Mouse (Mus musculus): ENCODE data around the gene Vav1. TPM values are rescaled to one million over a fixed set of nuclear protein-coding genes. Genes with fewer than 3 reads are reported as not detected.

Vav1 gene
- total and polyA plus RNA-seq, 3 experiments = 1.9 to 2.2 (median 2.0) TPM

DNA sequence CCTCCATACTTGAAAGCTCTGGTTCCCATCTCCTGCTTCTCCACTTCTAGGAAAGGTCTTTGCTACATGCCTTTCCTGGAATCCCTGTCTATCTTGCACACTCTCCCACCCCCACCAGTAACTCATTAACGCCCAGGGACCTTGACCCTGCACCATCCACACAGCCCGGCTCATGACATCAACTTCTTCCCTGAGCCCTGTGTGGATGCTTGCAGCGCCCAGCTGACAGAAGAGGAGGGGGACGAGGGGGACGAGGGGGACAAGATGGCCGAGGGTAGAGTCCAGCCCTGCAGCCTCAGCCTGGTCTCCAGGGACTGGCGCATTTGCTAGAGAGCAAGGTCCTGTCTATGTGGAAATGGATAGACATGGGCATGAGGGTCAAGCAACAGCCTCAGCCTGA lies 45.9 kb upstream of the Vav1 start:
- intact Hi-C loops (cut with DNase I) = no loop called here

DNA sequence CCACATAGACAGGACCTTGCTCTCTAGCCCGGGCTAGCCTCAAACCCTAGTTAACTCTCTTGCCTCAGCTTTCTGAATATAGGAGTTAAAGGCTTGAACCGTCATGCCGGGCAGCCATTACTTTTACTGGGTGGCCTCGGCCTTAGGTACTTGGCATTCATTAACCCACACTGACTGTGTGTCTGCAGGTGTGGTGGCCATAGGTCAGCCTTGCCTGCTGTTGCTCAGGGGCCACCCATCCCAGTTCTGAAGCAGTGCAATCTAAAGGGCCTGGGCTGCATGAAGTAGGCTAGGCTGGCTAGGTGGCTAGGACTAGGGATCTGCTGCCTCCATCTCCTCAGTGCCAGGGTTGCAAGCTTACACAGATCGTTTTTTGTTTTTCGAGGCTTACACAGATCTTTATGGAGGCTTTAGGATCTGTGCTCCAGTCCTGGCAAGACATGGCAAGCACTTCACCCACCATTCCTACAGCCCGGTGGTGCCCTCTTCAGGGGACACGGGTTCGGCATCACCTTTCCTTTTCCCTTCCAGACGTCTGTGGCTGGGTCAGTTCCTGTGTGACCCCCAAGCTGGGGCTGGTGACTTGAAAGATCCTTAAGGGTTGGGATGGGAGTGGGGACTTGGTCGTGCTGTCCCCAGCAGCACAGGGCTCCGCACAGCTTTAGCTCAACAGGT lies 44.5 kb upstream of the Vav1 start:
- no peak for DNase-seq
- WGBS = 83% methylated on average over 12 of the region's 12 CpGs
- no peaks in the 10 kb centered on the region for H3K27me3 ChIP-seq (ENCODE audit: control insufficient read depth, insufficient read depth, low read length)
- no peak for TF ChIP-seq EP300 (IDR thresholded peaks at IDR 0.05; ENCODE audit: insufficient read depth, low read depth, low read length)
- TF ChIP-seq CTCF (IDR thresholded peaks at IDR 0.05) = no peak
- no peak for TF ChIP-seq POLR2A (IDR thresholded peaks at IDR 0.05; ENCODE audit: insufficient read depth, low read depth, low read length)
- no peak overlapping the region for H3K9ac ChIP-seq (ENCODE audit: low read depth, low read length)
- peaks cover 4% of the 10 kb centered on the region for H3K4me1 ChIP-seq (ENCODE audit: control insufficient read depth, insufficient read depth, low read length)
- H3K27ac ChIP-seq = no peak overlapping the region
- no peak overlapping the region for H3K4me3 ChIP-seq
- intact Hi-C loops (cut with DNase I) = no loop called here
- no peaks in the 10 kb centered on the region for H3K36me3 ChIP-seq (ENCODE audit: control insufficient read depth, insufficient read depth, low read length)
- no peaks in the 10 kb centered on the region for H3K79me2 ChIP-seq (replicated peaks; ENCODE audit: control insufficient read depth, insufficient read depth, low read length)

More for the DNA sequence above, 45.9 kb upstream of the Vav1 start:
- no peaks in the 10 kb centered on the region for H3K27me3 ChIP-seq (ENCODE audit: control insufficient read depth, insufficient read depth, low read length)
- 36% methylated on average over 7 of the region's 7 CpGs for WGBS
- H3K36me3 ChIP-seq (ENCODE audit: control insufficient read depth, insufficient read depth, low read length) = no peaks in the 10 kb centered on the region
- no peak overlapping the region for H3K4me3 ChIP-seq
- no peak for DNase-seq
- peaks cover 4% of the 10 kb centered on the region for H3K4me1 ChIP-seq (ENCODE audit: control insufficient read depth, insufficient read depth, low read length)
- no peaks in the 10 kb centered on the region for H3K79me2 ChIP-seq (replicated peaks; ENCODE audit: control insufficient read depth, insufficient read depth, low read length)
- no peak overlapping the region for H3K9ac ChIP-seq (ENCODE audit: low read depth, low read length)
- no peak overlapping the region for H3K27ac ChIP-seq
- no peak for TF ChIP-seq CTCF (IDR thresholded peaks at IDR 0.05)
- no peak for TF ChIP-seq POLR2A (IDR thresholded peaks at IDR 0.05; ENCODE audit: insufficient read depth, low read depth, low read length)
- no peak for TF ChIP-seq EP300 (IDR thresholded peaks at IDR 0.05; ENCODE audit: insufficient read depth, low read depth, low read length)

DNA sequence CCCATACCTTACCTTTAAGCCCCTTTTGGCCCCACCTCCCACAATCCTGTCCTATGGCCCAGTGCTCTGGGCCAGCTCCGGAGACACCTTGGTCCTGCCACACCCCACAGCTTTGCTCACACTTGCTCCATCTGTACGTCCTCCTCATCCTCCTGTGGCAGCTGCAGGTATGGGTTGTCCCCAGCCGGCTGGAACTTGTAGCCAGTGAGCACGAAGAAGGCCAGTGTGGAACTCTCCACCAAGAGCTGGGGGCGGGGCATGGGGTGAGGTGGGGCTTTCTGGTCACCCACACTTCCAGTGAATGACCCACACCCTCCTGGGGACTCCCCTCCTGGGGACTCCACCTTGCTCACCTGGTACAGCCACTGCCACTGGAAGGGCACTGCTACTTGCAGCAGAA lies 43.1 kb upstream of the Vav1 start:
- TF ChIP-seq EP300 (IDR thresholded peaks at IDR 0.05; ENCODE audit: insufficient read depth, low read depth, low read length) (no peak), CTCF (IDR thresholded peaks at IDR 0.05) (no peak), POLR2A (IDR thresholded peaks at IDR 0.05; ENCODE audit: insufficient read depth, low read depth, low read length) (no peak)
- intact Hi-C loops (cut with DNase I) = no loop called here
- no peaks in the 10 kb centered on the region for H3K79me2 ChIP-seq (replicated peaks; ENCODE audit: control insufficient read depth, insufficient read depth, low read length)
- DNase-seq = no peak
- WGBS = 95% methylated on average over 5 of the region's 5 CpGs
- no peak overlapping the region for H3K4me3 ChIP-seq
- H3K9ac ChIP-seq (ENCODE audit: low read depth, low read length) = no peak overlapping the region
- peaks cover 2% of the 10 kb centered on the region for H3K4me1 ChIP-seq (ENCODE audit: control insufficient read depth, insufficient read depth, low read length)
- no peak overlapping the region for H3K27ac ChIP-seq
- H3K27me3 ChIP-seq (ENCODE audit: control insufficient read depth, insufficient read depth, low read length) = no peaks in the 10 kb centered on the region
- H3K36me3 ChIP-seq (ENCODE audit: control insufficient read depth, insufficient read depth, low read length) = no peaks in the 10 kb centered on the region

DNA sequence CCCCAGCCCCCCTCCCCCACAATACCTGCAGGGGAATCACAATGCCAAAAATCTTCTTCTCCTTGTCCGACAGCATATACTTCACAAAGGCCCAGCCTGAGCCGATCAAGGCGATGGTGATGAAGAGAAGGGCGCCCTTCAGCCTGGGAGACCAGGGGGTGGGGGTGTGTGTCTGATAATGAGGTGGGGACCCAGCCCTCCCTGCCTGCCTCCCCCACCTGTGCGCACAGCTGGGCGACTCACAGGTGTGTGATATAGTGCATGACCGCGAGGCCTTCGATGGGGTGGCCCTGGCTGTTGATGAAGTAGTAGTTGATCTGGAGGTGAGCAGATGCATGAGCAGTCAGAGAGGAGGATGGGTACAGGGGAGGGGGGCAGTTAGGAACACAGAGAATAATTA lies 41.7 kb upstream of the Vav1 start:
- Histone ChIP-seq H3K36me3 (ENCODE audit: control insufficient read depth, insufficient read depth, low read length) (no peaks in the 10 kb centered on the region), H3K4me1 (ENCODE audit: control insufficient read depth, insufficient read depth, low read length) (no peaks in the 10 kb centered on the region), H3K27ac (no peak overlapping the region), H3K27me3 (ENCODE audit: control insufficient read depth, insufficient read depth, low read length) (no peaks in the 10 kb centered on the region), H3K4me3 (no peak overlapping the region), H3K79me2 (replicated peaks; ENCODE audit: control insufficient read depth, insufficient read depth, low read length) (no peaks in the 10 kb centered on the region), H3K9ac (ENCODE audit: low read depth, low read length) (no peak overlapping the region)
- WGBS = 94% methylated on average over 9 of the region's 9 CpGs
- no peak for DNase-seq
- TF ChIP-seq EP300 (IDR thresholded peaks at IDR 0.05; ENCODE audit: insufficient read depth, low read depth, low read length) = no peak
- TF ChIP-seq CTCF (IDR thresholded peaks at IDR 0.05) = no peak
- TF ChIP-seq POLR2A (IDR thresholded peaks at IDR 0.05; ENCODE audit: insufficient read depth, low read depth, low read length) = no peak
- intact Hi-C loops (cut with DNase I) = no loop called here

DNA sequence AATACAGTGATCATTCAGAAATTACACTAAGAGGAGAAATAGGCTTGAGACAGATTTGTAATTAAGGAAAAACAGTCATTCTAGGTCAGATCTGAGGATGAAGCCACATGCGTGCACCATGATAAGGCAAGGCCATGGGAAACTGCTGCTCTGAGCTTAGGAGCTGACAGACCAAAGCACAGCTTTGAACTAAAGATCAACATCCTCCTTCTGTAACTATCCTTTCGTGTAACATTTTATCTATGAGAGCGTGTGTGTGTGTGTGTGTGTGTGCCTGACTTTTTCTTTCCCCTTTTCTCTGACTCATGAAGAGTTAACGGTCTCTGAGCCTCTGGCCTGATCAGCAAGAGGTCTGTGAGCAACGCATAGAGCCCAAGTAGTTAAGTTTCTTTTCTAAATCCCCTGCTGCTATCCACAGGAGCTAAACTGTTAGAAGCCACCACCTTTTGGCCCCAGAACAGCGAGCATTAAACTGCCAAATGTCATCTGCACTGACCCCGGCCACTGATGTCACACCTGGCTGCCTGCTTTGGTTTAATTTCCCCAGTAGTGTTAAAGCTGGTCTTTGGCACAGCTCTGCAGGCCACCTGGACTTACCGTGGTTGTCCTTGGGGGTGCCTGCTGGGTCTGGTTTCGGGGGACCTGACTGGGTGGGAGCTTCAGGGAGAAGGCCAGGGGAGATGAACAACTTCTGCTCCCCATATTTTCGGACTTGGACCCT lies 35.1 kb upstream of the Vav1 start:
- 72% methylated on average over 10 of the region's 10 CpGs for WGBS
- H3K36me3 ChIP-seq (ENCODE audit: control insufficient read depth, insufficient read depth, low read length) = no peaks in the 10 kb centered on the region
- H3K4me1 ChIP-seq (ENCODE audit: control insufficient read depth, insufficient read depth, low read length) = peaks cover 2% of the 10 kb centered on the region
- H3K27ac ChIP-seq = no peak overlapping the region
- TF ChIP-seq EP300 (IDR thresholded peaks at IDR 0.05; ENCODE audit: insufficient read depth, low read depth, low read length) (no peak), POLR2A (IDR thresholded peaks at IDR 0.05; ENCODE audit: insufficient read depth, low read depth, low read length) (no peak), CTCF (IDR thresholded peaks at IDR 0.05) (no peak)
- H3K9ac ChIP-seq (ENCODE audit: low read depth, low read length) = no peak overlapping the region
- no peaks in the 10 kb centered on the region for H3K27me3 ChIP-seq (ENCODE audit: control insufficient read depth, insufficient read depth, low read length)
- no peak for DNase-seq
- intact Hi-C loops (cut with DNase I) = no loop called here
- H3K79me2 ChIP-seq (replicated peaks; ENCODE audit: control insufficient read depth, insufficient read depth, low read length) = no peaks in the 10 kb centered on the region
- H3K4me3 ChIP-seq = no peak overlapping the region

DNA sequence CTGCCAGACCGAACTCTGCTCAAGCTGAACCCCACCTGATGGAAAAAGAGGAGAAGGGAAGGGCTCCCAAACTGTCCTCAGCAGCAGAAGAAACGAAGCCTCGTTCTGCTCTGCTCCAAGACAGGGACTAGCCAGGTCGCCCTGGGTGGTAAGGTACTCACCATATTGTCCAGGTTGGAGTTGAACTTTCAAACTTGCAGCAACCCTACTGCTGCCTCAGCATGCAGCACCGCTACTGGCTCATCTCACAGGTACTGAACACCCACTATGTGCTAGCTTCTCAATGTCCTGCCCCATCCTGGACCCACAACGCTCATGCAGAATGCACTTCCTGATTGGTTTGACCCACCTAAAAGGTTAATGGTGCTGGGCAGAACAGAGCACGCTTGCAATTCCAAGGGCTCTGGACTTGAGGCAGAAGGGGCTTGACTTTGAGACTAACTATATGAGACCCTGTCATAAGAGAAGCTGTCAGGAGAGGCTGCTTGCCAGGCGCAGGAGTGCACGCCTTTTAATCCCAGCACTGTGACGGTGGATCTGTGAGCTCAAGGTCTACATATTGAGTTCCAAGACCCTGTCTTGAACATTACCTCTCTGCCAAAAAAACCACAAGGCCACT lies 33.5 kb upstream of the Vav1 start:
- Histone ChIP-seq H3K4me1 (ENCODE audit: control insufficient read depth, insufficient read depth, low read length) (peaks cover 4% of the 10 kb centered on the region), H3K27me3 (ENCODE audit: control insufficient read depth, insufficient read depth, low read length) (no peaks in the 10 kb centered on the region), H3K36me3 (ENCODE audit: control insufficient read depth, insufficient read depth, low read length) (no peaks in the 10 kb centered on the region), H3K9ac (ENCODE audit: low read depth, low read length) (no peak overlapping the region), H3K79me2 (replicated peaks; ENCODE audit: control insufficient read depth, insufficient read depth, low read length) (no peaks in the 10 kb centered on the region), H3K27ac (no peak overlapping the region), H3K4me3 (no peak overlapping the region)
- no peak for DNase-seq
- 90% methylated on average over 10 of the region's 10 CpGs for WGBS
- TF ChIP-seq POLR2A (IDR thresholded peaks at IDR 0.05; ENCODE audit: insufficient read depth, low read depth, low read length) = no peak
- intact Hi-C loops (cut with DNase I) = no loop called here

All from heart, adult 2 months (tissue).